Mouse (Mus musculus) left cerebral cortex, postnatal 36 days (tissue): ENCODE data around the gene Mif4gd. TPM values are rescaled to one million over a fixed set of nuclear protein-coding genes. Genes with fewer than 3 reads are reported as not detected.
A peak's percentile ranks its signal among the peaks of the same experiment; 100 is the strongest.

ENCODE experiments used
- DNase-seq, 2 experiments: peaks; one replicate each; pipeline ENCODE4 v3.0.0; 2021 to 2022; ENCODE audit warnings: low spot score in 2 of 2, mixed read lengths in 1 of 2
- intact Hi-C: fragments of 180-260 bp; cut with DNase I; formaldehyde crosslinking; loops from one replicate; pipeline ENCODE4 v1.15.1; 2025
- total RNA-seq, 2 experiments: library from RNA; stranded (reverse); gene quantifications; 2 replicates each; pipeline ENCODE4 v1.2.3; 2021

Mif4gd gene
- total RNA-seq, 2 experiments from 2014 or later, result 15.1 to 18.1 TPM

DNA sequence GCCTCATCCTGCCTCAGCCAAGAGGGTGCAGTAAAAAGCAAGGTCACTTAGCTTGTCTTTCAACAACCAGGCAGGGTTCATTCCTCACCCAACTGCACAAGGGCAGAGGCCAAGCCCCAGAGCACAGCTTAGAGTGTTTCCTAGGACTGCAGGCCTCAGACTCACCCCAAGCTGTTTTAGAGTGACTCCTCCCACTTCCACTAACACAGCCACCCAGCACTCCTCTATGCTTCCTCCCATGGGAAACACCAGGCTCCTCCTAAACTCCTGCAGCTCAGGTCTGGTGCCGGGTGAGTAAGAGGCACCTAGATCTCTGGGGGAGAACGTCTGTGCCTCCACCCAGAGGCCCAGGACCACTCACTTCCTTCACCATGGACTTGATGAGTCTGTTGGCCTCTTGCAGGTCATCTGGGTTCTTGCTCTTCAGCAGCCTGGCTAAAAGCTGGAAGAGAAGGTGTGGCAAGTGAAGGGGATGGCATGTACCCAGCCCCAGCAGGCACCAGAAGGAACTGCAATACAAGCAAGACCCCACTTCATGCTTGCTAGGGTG lies 22.2 kb downstream of the Mif4gd start:
- no peak for DNase-seq
- intact Hi-C loops, result no loop called here

DNA sequence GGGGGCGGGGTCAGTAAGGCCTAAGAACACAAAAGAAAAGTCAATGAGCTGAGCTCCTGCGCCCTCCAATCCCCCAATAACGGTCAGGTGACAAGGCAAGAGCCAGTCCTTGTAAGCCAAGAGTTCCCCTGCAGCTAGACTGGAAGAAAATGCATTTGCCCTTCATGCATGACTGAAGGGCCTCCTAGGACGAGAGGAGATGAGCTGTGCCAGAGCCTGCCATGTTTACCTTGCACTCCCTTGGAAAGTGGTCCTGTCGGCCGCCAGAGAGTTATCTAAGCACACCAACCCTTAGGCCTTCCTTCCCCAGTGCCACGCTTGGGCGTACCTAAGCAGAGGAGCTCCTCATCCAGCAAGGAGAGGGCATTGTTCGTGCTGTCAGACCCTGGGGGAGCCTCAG lies 24.8 kb downstream of the Mif4gd start:
- no peak for DNase-seq
- intact Hi-C loops, result no loop called here

DNA sequence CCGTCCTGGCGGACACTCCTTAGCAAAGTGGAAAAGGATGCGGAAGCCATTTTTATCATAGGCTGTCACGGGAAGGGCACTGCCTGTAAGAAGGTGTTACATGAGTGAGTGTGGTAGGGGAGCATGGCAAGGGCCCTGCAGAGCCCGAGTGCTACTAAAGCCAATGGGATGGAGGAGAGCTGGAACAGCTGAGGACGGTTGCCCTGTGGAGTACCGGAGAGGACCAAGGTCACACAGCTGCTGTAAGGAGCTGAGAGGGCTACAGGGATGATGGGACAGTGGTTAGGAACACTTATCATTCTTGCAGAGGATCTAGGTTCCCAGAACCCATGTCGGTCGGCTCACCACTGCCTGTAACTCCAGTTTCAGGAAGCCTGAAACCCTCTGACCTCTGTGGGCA lies 26.4 kb downstream of the Mif4gd start:
- intact Hi-C loops, result no loop called here
- DNase-seq, result no peak

GRCm38 (mm10) chr11:115585573-115586100 lies 27.1 kb downstream of the Mif4gd start:
- intact Hi-C loops, result no loop called here
- DNase-seq, result no peak

- intact Hi-C loops, result no loop called here
- no peak for DNase-seq
Observed at GRCm38 (mm10) chr11:115584376-115585073, 28.2 kb downstream of the Mif4gd start.

GRCm38 (mm10) chr11:115582913-115583606 lies 29.7 kb downstream of the Mif4gd start:
- intact Hi-C loops, result no loop called here
- no peak for DNase-seq

DNA sequence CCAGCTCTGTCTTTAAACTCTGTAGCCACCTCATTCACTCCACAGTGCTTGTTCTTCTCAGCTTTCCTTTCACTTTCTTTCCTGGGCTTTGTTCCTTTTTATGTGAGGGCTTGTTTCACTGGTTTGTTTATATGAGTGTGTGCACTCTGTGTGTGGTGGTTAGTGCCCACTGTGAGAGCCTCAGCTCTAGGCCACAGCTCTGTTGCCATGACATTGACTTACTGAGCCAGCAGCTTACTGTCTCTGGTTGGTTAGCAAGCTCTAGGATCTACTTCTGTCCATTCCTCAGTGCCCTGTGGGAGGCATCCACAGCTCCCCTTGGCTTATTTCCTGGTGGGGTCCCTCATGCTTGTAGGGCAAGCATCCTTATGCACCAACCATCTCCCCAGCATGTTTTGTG lies 33.7 kb downstream of the Mif4gd start:
- DNase-seq, result no peak
- intact Hi-C loops, result no loop called here

DNA sequence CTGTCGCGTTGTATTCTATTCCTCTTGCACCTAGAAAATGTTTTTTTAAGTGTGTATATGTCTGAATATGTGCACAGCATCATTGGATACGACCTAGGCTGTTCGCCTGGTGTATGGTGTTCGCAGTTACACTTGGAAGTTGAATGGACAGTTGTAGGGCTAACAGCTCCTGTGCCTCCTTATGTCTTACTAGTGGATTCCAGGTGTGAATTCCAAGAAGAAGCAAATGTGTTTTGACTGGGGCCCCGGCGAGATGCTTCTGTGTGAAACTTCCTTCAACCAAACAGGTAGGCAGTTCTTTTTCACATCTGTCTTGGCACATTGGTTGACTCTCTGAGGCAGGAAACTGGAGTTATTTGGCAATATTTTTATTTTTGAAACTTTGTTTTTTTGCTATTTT lies 47.8 kb downstream of the Mif4gd start:
- intact Hi-C loops, result no loop called here
- DNase-seq, result no peak

DNA sequence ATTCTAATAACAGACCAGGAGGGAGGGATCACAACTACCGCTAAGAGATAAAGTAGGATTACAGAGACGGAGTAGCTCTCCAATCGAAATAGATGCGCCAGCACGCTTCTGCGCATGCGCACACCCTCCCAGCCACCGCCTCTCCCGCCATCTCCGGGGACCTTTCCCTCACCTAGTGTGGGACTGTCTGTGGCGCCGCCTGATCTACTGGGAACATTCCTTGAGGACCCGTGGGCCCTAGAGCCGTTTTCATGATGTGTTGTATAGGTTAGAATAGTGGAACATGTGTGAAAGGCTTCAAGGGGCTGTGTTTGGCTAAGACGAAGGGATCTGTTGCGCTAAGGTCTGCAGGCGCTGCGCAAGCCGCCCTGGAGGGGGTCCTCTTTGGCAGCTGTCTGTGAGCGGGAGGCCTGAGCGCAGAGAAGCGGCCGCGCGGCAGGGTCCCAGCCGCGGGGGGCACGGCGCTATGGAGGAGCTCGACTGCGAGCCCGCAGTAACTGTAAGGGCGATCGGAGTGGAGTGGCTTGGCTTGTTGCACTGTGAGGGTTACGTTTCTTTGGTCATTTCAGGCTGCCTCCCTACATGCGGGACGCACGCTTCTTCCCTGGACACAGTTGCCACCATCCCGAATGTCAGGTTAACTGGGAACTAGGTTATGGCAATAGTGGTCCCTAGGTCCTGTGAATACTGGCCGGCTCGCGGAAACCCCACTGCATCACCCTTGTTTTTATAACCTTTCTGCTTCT lies 48.5 kb downstream of the Mif4gd start, which contains the start of gene Nup85:
Gene Nup85 (plus strand): TSS at position 371 of the 746 bp plus-strand sequence.
- intact Hi-C loops, result no loop called here
- DNase-seq, result peak; percentile 93 to 96

DNA sequence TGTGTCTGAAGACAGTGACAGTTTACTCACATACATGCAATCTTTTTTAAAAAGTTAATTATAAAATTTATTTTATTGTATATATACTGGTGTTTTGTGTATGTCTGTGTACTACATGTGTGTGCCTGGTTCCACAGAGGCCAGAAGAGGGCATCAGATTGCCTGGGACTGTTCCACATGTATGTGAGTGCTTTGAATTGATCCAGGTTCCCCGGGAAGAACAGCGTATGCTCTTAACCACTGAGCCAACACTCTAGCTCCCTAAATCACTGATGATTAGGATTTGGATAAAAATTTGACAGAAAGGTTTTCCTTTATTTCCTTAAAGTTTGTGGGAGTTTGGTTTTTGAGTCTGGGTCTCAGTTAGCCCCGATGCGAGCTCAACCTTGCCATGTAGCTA lies 49.4 kb downstream of the Mif4gd start:
- no peak for DNase-seq
- intact Hi-C loops, result no loop called here

Other genes with a start within 250 kb of the Mif4gd start
- gene Hid1, start 245.2 kb downstream of the Mif4gd start, total RNA-seq, result 100 to 1,000 TPM; 106 to 107 TPM
- 10 to 100 TPM; 20.6 to 23.1 TPM for gene Cdr2l, start 231.1 kb downstream of the Mif4gd start, total RNA-seq
- gene Mrpl58, start 209.2 kb downstream of the Mif4gd start, total RNA-seq, result 100 to 1,000 TPM; 115 to 119 TPM
- gene Atp5h, start 193.0 kb downstream of the Mif4gd start, total RNA-seq, result 100 to 1,000 TPM; 417 to 474 TPM
- 10 to 100 TPM; 72.0 to 79.2 TPM for gene Kctd2, start 192.8 kb downstream of the Mif4gd start, total RNA-seq
- gene Trim80, start 172.4 kb downstream of the Mif4gd start, total RNA-seq, result not detected
- not detected for gene Slc16a5, start 150.5 kb downstream of the Mif4gd start, total RNA-seq
- gene Armc7, start 137.3 kb downstream of the Mif4gd start, total RNA-seq, result 10 to 100 TPM; 13.0 to 13.5 TPM
- 10 to 100 TPM; 61.0 to 69.8 TPM for gene Nt5c, start 121.1 kb downstream of the Mif4gd start, total RNA-seq
- 100 to 1,000 TPM; 143 to 159 TPM for gene Jpt1, start 98.6 kb downstream of the Mif4gd start, total RNA-seq
- gene Sumo2, start 76.7 kb downstream of the Mif4gd start, total RNA-seq, result 100 to 1,000 TPM; 291 to 294 TPM
- gene Nup85, start 48.5 kb downstream of the Mif4gd start, total RNA-seq, result 10 to 100 TPM; 41.6 to 49.9 TPM
- 10 to 100 TPM; 49.8 to 57.9 TPM for gene Mrps7, start 9.0 kb downstream of the Mif4gd start, total RNA-seq
- gene Gga3, start 8.9 kb downstream of the Mif4gd start, total RNA-seq, result 10 to 100 TPM; 70.2 to 74.3 TPM
- gene Slc25a19, start 15.3 kb upstream of the Mif4gd start, total RNA-seq, result 10 to 100 TPM; 56.8 to 60.1 TPM
- gene Grb2, start 95.6 kb upstream of the Mif4gd start, total RNA-seq, result 100 to 1,000 TPM; 175 to 190 TPM
- 10 to 100 TPM; 54.9 to 69.9 TPM for gene Tmem94, start 152.5 kb upstream of the Mif4gd start, total RNA-seq
- gene Caskin2, start 200.7 kb upstream of the Mif4gd start, total RNA-seq, result 10 to 100 TPM; 19.1 to 19.9 TPM
- 10 to 100 TPM; 10.6 to 16.0 TPM for gene Tsen54, start 201.8 kb upstream of the Mif4gd start, total RNA-seq
- gene Llgl2, start 211.1 kb upstream of the Mif4gd start, total RNA-seq, result 1 to 10 TPM; 2.6 to 3.9 TPM
- under 1 TPM; 0.34 to 0.52 TPM for gene Myo15b, start 245.4 kb upstream of the Mif4gd start, total RNA-seq